ENCODE assay signal across 8 mouse cellular contexts in genomic region chr4:134372294-134372747, GRCm38 (mm10). TPM values are rescaled to one million over a fixed set of nuclear protein-coding genes. Genes with fewer than 3 reads are reported as not detected.
DNase-seq lines count a peak whose midpoint lies in the region; ATAC-seq and TF ChIP-seq lines count a peak whose summit lies in the region.

No protein-coding gene starts in this region.

- H3K27me3 ChIP-seq in MEL (ENCODE audit: control insufficient read depth in 1 of 2, insufficient read depth in 2 of 2, low read length in 2 of 2) = peaks cover 0 to 5% of the 10 kb centered on the region in 2 experiments; a peak in 2 of 4 replicates
- no peaks in the 10 kb centered on the region for H3K27me3 ChIP-seq in cerebellum, adult 2 months (ENCODE audit: control insufficient read depth, insufficient read depth, low read length)
- peaks cover 25% of the 10 kb centered on the region for H3K27me3 ChIP-seq in lung, embryonic 16.5 days (ENCODE audit: control insufficient read depth, insufficient read depth, low read depth, low read length)

- H3K9me3 ChIP-seq in MEL (replicated peaks; ENCODE audit: insufficient read depth, low read length) = no peaks in the 10 kb centered on the region
- H3K9me3 ChIP-seq in lung, embryonic 16.5 days (ENCODE audit: control insufficient read depth, low read length) = no peaks in the 10 kb centered on the region

- peak; percentile 73 for ATAC-seq in lung, embryonic 16.5 days (ENCODE audit: low read depth)

- no peaks in the 10 kb centered on the region for H3K36me3 ChIP-seq in MEL (ENCODE audit: control insufficient read depth in 1 of 2, insufficient read depth in 2 of 2, low read length in 2 of 2)
- no peaks in the 10 kb centered on the region for H3K36me3 ChIP-seq in lung, embryonic 16.5 days (ENCODE audit: control insufficient read depth, insufficient read depth, low read length)

- DNase-seq in MEL (ENCODE audit: low read depth, low spot score) = peak; percentile 82
- DNase-seq in cerebellum, adult 2 months = peak; percentile 86 to 88
- peak; percentile 60 for DNase-seq in forelimb bud, embryonic 11.5 days (ENCODE audit: low read depth, low spot score)
- DNase-seq in heart, postnatal 4 days = peak; percentile 80
- DNase-seq in layer of hippocampus, adult 9-11 months = peak; percentile 88
- peak; percentile 44 for DNase-seq in ovary, postnatal 10 days (ENCODE audit: low spot score)
- DNase-seq in thymus, postnatal 36 days = peak; percentile 68 to 74

- TF ChIP-seq CTCF in MEL (IDR thresholded peaks at IDR 0.05 in 2 of 3, conservative IDR thresholded peaks at IDR 0.05 in 1 of 3; ENCODE audit: control insufficient read depth in 1 of 3, insufficient read depth in 1 of 3, low read depth in 2 of 3, low read length in 3 of 3, poor library complexity in 1 of 3, severe bottlenecking in 1 of 3) = no peak
- TF ChIP-seq CTCF in cerebellum, adult 2 months (IDR thresholded peaks at IDR 0.05; ENCODE audit: borderline replicate concordance, insufficient read depth, low read depth, low read length) = no peak

- H3K4me3 ChIP-seq in MEL (ENCODE audit: control insufficient read depth in 1 of 2, insufficient read depth in 1 of 2, low read depth in 2 of 2, low read length in 2 of 2) = peak overlapping the region; percentile 55 to 69
- peak overlapping the region; percentile 66 for H3K4me3 ChIP-seq in cerebellum, adult 2 months (replicated peaks; ENCODE audit: insufficient read depth, low read depth, low read length)
- peak overlapping the region; percentile 54 for H3K4me3 ChIP-seq in lung, embryonic 16.5 days (ENCODE audit: low read length)

- no peak for TF ChIP-seq EP300 in MEL (IDR thresholded peaks at IDR 0.05; ENCODE audit: low read depth in 1 of 2, low read length in 2 of 2)

- under 1% methylated on average over 16 of the region's 16 CpGs for whole genome bisulfite sequencing in cerebellum, adult 2 months
- WGBS in lung, embryonic 16.5 days = 0% methylated on average over 16 of the region's 16 CpGs

- TF ChIP-seq POLR2A in MEL (IDR thresholded peaks at IDR 0.05; ENCODE audit: control insufficient read depth in 1 of 2, insufficient read depth in 1 of 2, low read depth in 1 of 2, low read length in 2 of 2, poor library complexity in 1 of 2) = no peak
- TF ChIP-seq POLR2A in cerebellum, adult 2 months (IDR thresholded peaks at IDR 0.05; ENCODE audit: borderline replicate concordance, insufficient read depth, low read length) = peak; percentile 24; the same call in 1 of the 2 replicates

- H3K4me2 ChIP-seq in lung, embryonic 16.5 days (ENCODE audit: low read depth, low read length) = peak overlapping the region; percentile 86

- H3K9ac ChIP-seq in MEL (ENCODE audit: control insufficient read depth, low read depth, low read length, poor library complexity, severe bottlenecking) = peak overlapping the region; percentile 38; the same call in 1 of the 2 replicates
- no peak overlapping the region; the same call in none of the 2 replicates for H3K9ac ChIP-seq in lung, embryonic 16.5 days (ENCODE audit: low read length)

- no peaks in the 10 kb centered on the region for H3K79me2 ChIP-seq in MEL (ENCODE audit: control insufficient read depth, insufficient read depth, low read length, poor library complexity)

- H3K4me1 ChIP-seq in MEL (ENCODE audit: control insufficient read depth in 1 of 2, insufficient read depth in 2 of 2, low read length in 2 of 2) = no peaks in the 10 kb centered on the region
- H3K4me1 ChIP-seq in cerebellum, adult 2 months (ENCODE audit: control insufficient read depth, insufficient read depth, low read length) = peaks cover 5% of the 10 kb centered on the region; the same call in 1 of the 2 replicates
- peaks cover 19% of the 10 kb centered on the region for H3K4me1 ChIP-seq in lung, embryonic 16.5 days (replicated peaks; ENCODE audit: control insufficient read depth, insufficient read depth, low read length)

- TF ChIP-seq RAD21 in MEL (IDR thresholded peaks at IDR 0.05; ENCODE audit: low read depth, low read length) = no peak

- H3K27ac ChIP-seq in MEL (ENCODE audit: control insufficient read depth, low read depth, low read length) = no peak overlapping the region
- H3K27ac ChIP-seq in cerebellum, adult 2 months (ENCODE audit: insufficient read depth, low read length) = no peak overlapping the region
- no peak overlapping the region for H3K27ac ChIP-seq in lung, embryonic 16.5 days (ENCODE audit: low read length)

TF ChIP-seq in MEL, 35 proteins besides CTCF, POLR2A, EP300 and RAD21:
- TF ChIP-seq TCF12 (IDR thresholded peaks at IDR 0.05; ENCODE audit: low read depth, low read length) (0 out of 2 replicates have a peak, but pooled peaks have one; percentile 21), GABPA (IDR thresholded peaks at IDR 0.05; ENCODE audit: low read depth, low read length) (no peak), ZNF384 (IDR thresholded peaks at IDR 0.05; ENCODE audit: low read depth, low read length) (peak; percentile 82)

RNA-seq across cellular contexts. Expression of gene Extl1, which starts 11.3 kb away (rescaled TPM):
- total RNA-seq in MEL (2012; rRNA removed) = 0.03 and 0.04 TPM in 2 replicates
- polyA plus RNA-seq in MEL (2012; ENCODE audit: insufficient read depth in 1 of 2, insufficient read length in 2 of 2, low read depth in 1 of 2, low replicate concordance in 2 of 2, missing spikeins in 1 of 2) = under 1 TPM in 1 of 2 experiments, not detected in 1; 0.33 TPM
- 10.3 and 13.0 TPM in 2 replicates for polyA plus RNA-seq in cerebellum, adult 2 months (2012; rRNA removed)
- total RNA-seq in heart, postnatal 4 days (2021) = 1 to 10 TPM; 2.7 to 2.9 TPM
- polyA plus RNA-seq in lung, embryonic 16.5 days (2015; fragmentation: Nextera tagmentation; extraction: Ambion mirVana) = 1.8 and 2.5 TPM in 2 replicates

RNA-seq across cellular contexts. Expression of gene Pafah2, which starts 23.8 kb away (rescaled TPM):
- 6.0 TPM in 2 replicates for total RNA-seq in MEL (2012; rRNA removed)
- polyA plus RNA-seq in MEL (2012; ENCODE audit: insufficient read depth in 1 of 2, insufficient read length in 2 of 2, low read depth in 1 of 2, low replicate concordance in 2 of 2, missing spikeins in 1 of 2) = 10 to 100 TPM in 1 of 2 experiments, not detected in 1; 10.6 TPM
- polyA plus RNA-seq in cerebellum, adult 2 months (2012; rRNA removed) = 7.1 and 8.9 TPM in 2 replicates
- total RNA-seq in heart, postnatal 4 days (2021) = 1 to 10 TPM; 8.6 to 8.9 TPM
- polyA plus RNA-seq in lung, embryonic 16.5 days (2015; fragmentation: Nextera tagmentation; extraction: Ambion mirVana) = 14.3 and 14.6 TPM in 2 replicates

RNA-seq across cellular contexts. Expression of gene Slc30a2, which starts 29.3 kb away (rescaled TPM):
- 0.46 and 0.54 TPM in 2 replicates for total RNA-seq in MEL (2012; rRNA removed)
- polyA plus RNA-seq in MEL (2012; ENCODE audit: insufficient read depth in 1 of 2, insufficient read length in 2 of 2, low read depth in 1 of 2, low replicate concordance in 2 of 2, missing spikeins in 1 of 2) = under 1 TPM in 1 of 2 experiments, not detected in 1; 0.39 TPM
- polyA plus RNA-seq in cerebellum, adult 2 months (2012; rRNA removed) = 0.13 and 0.20 TPM in 2 replicates
- total RNA-seq in heart, postnatal 4 days (2021) = under 1 TPM; 0.29 to 0.61 TPM
- 0.29 and 0.43 TPM in 2 replicates for polyA plus RNA-seq in lung, embryonic 16.5 days (2015; fragmentation: Nextera tagmentation; extraction: Ambion mirVana)

RNA-seq across cellular contexts. Expression of gene Trim63, which starts 57.4 kb away (rescaled TPM):
- not detected in 2 replicates for total RNA-seq in MEL (2012; rRNA removed)
- polyA plus RNA-seq in MEL (2012; ENCODE audit: insufficient read depth in 1 of 2, insufficient read length in 2 of 2, low read depth in 1 of 2, low replicate concordance in 2 of 2, missing spikeins in 1 of 2) = not detected
- polyA plus RNA-seq in cerebellum, adult 2 months (2012; rRNA removed) = 0.07 and 0.24 TPM in 2 replicates
- total RNA-seq in heart, postnatal 4 days (2021) = 100 to 1,000 TPM; 199 to 226 TPM
- polyA plus RNA-seq in lung, embryonic 16.5 days (2015; fragmentation: Nextera tagmentation; extraction: Ambion mirVana) = 2.6 and 3.1 TPM in 2 replicates
